Mouse (Mus musculus) megakaryocyte, embryonic 14.5 days (primary cell): ENCODE measurements at regions not wholly inside any gene's neighbourhood (a gene's known extent, or its start where the extent isn't known, plus 50 kb on each side); places are given as distances from the start of the nearest gene placed in this dataset.

ENCODE experiments used
- H3K27me3 ChIP-seq: replicated peaks from 2 replicates; pipeline ENCODE3; 2012; ENCODE audit warnings: inconsistent platforms
- H3K36me3 ChIP-seq: replicated peaks from 2 replicates; pipeline ENCODE3; 2012; ENCODE audit warnings: low read length, inconsistent platforms, mixed read lengths
- H3K4me1 ChIP-seq: 2 replicates; pipeline ENCODE4 v1.6.1; 2012; ENCODE audit warnings: inconsistent platforms
- H3K4me3 ChIP-seq: replicated peaks from 2 replicates; pipeline ENCODE3; 2012; ENCODE audit warnings: moderate library complexity, mild to moderate bottlenecking, inconsistent platforms
- H3K9me3 ChIP-seq: 2 replicates; pipeline ENCODE4 v1.6.1; 2012; ENCODE audit warnings: inconsistent platforms
- FLI1 ChIP-seq: IDR thresholded peaks from 2 replicates; pipeline ENCODE4 v1.6.1; 2012; ENCODE audit warnings: low read length, inconsistent platforms, mixed read lengths
- GATA1 ChIP-seq: IDR thresholded peaks from 3 replicates; pipeline ENCODE4 v1.6.1; 2012; ENCODE audit warnings: mixed read lengths, low read length, inconsistent platforms, borderline replicate concordance

- TF ChIP-seq FLI1 (no peak), GATA1 (no peak)
Observed at GRCm38 (mm10) chr10:114857166-114857565, 55.1 kb upstream of the Trhde start.

GRCm38 (mm10) chr10:114852688-114853087, 50.6 kb upstream of the Trhde start:
- no peaks in the 10 kb centered on the region for H3K27me3 ChIP-seq
- H3K9me3 ChIP-seq = peaks cover 20% of the 10 kb centered on the region
- no peak for TF ChIP-seq FLI1
- TF ChIP-seq GATA1 = no peak
- H3K4me3 ChIP-seq = no peak overlapping the region
- H3K36me3 ChIP-seq = no peaks in the 10 kb centered on the region
- H3K4me1 ChIP-seq = no peaks in the 10 kb centered on the region

More at GRCm38 (mm10) chr10:114857166-114857565, 55.1 kb upstream of the Trhde start:
- Histone ChIP-seq H3K4me1 (no peaks in the 10 kb centered on the region), H3K9me3 (peaks cover 21% of the 10 kb centered on the region), H3K36me3 (no peaks in the 10 kb centered on the region), H3K27me3 (no peaks in the 10 kb centered on the region), H3K4me3 (no peak overlapping the region)
